Mouse (Mus musculus): Measurements from ENCODE around the gene Zbtb7a.

Zbtb7a gene

DNA sequence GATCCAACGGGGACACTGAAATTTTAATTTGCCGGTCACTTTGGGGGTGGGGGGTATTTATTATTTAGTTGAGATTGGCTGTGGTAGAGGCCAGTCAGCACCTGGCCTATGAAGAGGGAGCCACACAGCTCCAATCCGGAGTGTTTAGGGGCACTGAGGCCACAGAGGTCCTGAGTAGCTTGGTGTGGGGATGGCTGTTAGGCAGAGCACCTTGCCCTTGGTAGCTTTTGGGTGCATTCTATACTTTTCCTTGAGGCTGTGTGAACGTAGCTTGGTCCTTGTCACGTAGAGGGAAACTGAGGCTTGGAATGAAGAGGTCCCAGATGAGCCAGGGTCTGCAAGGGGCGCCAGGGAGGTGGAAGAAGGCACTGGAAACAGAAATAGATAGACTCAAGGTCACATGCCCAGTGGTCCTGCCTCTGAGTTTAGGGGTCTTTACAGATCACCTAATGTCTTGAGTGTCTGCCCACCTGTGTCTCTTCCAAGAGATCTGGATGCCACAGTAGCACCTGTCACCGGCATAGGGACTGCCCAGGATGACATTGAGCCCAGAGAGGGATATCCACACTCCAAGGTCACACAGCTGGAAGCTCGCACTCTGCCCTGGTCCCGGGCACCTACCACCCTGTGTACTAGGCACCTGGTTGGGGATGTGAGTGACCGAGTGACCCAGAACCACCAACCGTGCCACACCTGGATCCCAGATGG is 4.0 kb downstream of the Zbtb7a start:
- no peak for DNase-seq (ENCODE audit: extremely low read depth, low read depth)

DNA sequence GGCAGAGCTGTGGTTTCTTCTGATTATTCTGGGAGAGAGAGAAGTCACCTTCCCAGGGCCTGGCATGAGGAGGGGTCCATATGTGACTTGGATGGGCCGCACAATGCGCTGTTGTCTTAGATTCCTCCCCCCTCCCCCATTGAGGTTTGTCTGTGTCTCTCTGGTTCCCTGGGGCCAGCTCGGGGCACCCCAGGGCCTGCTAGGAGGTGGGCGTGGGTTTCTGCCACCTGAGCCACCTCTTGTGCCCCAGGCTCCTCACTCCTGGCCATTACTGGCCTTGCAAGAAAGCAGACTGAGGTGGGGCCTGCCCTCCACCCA is 4.5 kb downstream of the Zbtb7a start:
- DNase-seq (ENCODE audit: extremely low read depth, low read depth), result no peak

- DNase-seq (ENCODE audit: extremely low read depth, low read depth), result no peak
Measured at GRCm38 (mm10) chr10:81140005-81140404, 5.0 kb downstream of the Zbtb7a start.

GRCm38 (mm10) chr10:81140717-81141454 is 5.9 kb downstream of the Zbtb7a start:
- no peak for DNase-seq (ENCODE audit: extremely low read depth, low read depth)

DNA sequence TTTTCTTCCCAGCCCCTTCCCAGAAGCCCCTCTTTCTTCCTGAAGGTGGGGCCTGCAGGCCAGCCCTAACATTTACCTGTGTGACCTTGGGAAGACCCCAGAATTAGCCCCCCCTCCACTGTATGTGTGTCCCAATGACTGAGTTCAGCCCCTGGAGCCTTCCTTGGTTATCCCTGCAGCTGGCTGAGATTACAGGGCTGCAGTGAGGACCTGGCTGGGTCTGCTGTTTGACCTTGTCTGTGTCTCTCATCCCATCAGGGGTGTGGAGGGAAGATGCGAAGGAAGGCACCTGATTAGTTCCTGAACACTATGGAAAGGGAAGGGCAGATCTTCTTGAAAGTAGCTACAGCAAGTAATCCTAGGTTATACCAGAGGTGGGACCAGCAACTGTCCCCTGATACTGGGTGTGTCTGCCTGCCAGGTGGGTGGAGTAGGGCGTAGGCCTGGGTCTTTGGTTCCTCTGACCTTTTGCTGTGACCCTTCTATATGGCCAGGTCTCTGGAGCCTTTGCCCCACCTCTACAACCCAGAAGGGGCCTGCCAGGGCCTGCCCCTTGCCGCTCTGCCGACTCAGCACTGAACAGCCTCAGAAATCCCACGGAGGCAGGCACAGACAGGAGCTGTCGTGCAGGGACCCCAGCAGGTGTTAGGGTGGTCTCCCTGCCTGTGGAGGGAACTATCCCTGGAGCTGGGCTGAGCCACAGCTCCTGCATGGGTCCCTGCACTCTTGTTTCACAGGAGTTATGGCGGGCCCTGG is 6.6 kb downstream of the Zbtb7a start:
- DNase-seq (ENCODE audit: extremely low read depth, low read depth), result no peak

DNA sequence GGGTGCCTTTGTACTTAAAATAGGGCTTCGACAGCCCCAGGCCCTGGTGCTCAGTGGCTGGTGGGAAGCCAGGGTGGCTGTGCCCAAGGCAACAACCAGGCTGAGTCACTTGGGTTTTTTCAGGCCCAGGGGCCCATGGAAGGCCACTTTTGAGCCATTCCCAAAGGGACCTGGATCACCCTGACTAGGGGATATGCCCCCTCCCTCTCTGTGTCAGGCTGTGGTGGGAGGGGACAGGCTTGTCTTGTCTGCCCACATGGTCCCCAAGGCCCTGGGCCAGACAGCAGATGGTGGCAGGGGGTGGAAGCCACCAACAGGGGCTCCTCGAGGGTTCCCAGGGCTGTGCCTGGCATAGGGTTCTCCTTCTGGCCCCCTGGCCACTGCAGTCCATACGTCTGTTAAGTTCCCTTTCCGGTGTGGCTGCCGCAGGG is 7.5 kb downstream of the Zbtb7a start:
- DNase-seq (ENCODE audit: extremely low read depth, low read depth), result no peak

- no peak for DNase-seq (ENCODE audit: extremely low read depth, low read depth)
Measured at GRCm38 (mm10) chr10:81143157-81143633, 8.2 kb downstream of the Zbtb7a start.

GRCm38 (mm10) chr10:81143845-81144437 is 8.9 kb downstream of the Zbtb7a start:
- no peak for DNase-seq (ENCODE audit: extremely low read depth, low read depth)

DNA sequence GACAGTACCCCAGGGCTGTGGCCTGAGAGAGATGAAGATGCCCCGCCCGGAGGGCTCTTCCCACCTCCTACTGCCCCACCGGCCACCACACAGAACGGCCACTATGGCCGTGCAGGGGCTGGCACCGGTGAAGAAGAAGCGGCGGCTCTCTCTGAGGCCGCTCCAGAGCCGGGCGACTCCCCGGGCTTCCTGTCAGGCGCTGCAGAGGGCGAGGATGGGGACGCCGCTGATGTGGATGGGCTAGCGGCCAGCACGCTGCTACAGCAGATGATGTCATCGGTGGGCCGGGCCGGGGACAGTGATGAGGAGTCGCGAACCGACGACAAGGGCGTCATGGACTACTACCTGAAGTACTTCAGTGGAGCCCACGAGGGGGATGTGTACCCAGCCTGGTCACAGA is 9.6 kb downstream of the Zbtb7a start:
- DNase-seq (ENCODE audit: extremely low read depth, low read depth), result no peak

DNA sequence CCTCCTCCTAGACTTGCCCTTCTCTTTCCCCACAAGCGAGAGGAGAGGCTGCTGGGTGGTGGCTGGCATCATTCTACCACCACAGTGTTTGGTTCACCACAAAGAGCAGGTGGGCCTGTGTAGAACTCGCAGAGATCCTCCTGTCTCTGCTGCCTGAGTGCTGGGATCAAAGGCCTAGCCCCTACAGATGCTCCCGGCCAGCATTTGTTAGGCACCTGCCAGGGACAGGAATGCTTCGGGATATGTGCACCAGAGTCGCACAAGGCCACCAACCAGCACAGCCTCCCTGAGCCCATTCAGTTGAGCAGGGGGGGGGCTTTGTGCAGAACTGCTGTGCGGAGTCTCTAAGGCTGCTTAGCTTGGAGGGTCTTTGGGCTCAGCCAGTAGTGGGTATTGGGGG is 10.3 kb downstream of the Zbtb7a start:
- DNase-seq (ENCODE audit: extremely low read depth, low read depth), result no peak

GRCm38 (mm10) chr10:81145778-81146177 is 10.8 kb downstream of the Zbtb7a start:
- no peak for DNase-seq (ENCODE audit: extremely low read depth, low read depth)

DNA sequence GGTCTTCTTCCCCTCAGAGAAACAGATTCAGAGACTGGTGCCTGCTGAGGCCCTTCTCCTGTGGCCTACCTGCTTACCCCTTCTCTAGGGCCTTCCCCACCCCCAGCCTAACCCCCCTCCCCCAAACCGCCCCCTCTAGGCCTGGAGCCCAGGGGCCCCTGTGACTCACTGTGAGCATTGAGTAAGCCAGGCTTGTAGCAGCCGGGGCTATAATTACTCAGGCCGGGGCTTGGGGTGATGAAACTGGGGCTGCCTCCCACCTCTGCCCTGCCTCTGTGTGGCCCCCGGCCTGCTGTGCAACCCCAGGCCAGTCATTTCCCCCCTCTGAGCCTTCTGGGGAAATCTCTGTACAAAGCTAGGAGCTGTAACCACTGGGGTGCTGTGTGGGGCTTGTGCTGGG is 11.3 kb downstream of the Zbtb7a start:
- no peak for DNase-seq (ENCODE audit: extremely low read depth, low read depth)

DNA sequence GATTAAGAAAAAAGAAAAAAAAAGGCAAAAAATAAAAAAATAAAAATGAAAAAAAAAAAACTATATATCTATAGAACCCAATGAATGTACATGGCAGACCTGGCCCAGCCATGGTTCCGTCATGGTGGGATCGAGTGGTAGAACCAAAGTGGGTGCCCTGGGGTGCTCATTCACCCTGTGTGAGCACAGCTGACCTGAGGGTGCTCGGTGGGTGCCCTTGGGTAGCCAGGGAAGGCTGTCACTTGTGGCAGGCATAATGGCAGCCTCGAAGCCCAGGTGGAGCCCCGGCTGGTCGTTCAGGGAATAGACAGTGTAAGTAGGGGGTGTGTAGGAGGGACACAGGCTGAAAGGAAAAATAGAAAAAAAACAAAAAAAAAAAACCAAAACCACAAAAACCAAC is 16.2 kb downstream of the Zbtb7a start:
- DNase-seq (ENCODE audit: extremely low read depth, low read depth), result no peak

DNA sequence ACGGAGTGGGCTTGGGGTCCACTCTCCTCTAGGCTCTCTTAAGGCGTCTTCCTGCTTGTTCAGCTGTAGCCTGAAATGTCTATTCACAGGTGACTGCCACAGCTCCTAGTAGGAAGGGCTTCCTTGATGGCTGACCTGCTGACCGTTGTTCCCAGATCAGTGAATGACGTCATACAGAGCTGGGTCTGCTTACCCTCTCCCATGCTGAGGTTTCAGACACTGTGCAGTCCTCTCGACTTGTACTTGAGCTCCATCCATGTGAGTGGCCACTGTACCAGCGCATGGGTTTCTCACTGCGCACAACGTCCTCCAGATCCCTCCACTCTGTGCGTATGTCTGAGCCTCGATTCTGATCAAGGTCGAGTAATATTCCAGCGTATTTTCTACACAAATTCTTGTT is 17.6 kb downstream of the Zbtb7a start:
- DNase-seq (ENCODE audit: extremely low read depth, low read depth), result no peak

DNA sequence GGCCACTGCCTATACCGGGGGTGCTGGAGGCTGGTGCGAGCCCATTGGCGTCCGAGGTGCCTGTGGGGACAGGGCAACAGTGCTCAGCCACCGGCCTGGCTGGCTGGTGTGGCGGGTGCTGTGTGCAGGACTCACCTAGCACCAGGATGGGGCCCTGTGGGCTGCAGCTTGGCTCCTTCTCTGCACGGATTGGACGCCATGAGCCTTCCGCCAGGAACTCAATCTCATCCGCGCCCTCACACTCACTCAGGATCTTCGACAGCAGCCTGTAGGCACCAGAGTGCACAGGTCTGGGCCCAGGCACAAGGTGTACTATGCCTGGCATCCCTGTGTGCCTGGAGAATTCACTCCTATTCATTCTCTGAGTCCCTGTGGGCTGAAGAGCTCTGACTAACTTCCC is 19.3 kb downstream of the Zbtb7a start:
- no peak for DNase-seq (ENCODE audit: extremely low read depth, low read depth)

DNA sequence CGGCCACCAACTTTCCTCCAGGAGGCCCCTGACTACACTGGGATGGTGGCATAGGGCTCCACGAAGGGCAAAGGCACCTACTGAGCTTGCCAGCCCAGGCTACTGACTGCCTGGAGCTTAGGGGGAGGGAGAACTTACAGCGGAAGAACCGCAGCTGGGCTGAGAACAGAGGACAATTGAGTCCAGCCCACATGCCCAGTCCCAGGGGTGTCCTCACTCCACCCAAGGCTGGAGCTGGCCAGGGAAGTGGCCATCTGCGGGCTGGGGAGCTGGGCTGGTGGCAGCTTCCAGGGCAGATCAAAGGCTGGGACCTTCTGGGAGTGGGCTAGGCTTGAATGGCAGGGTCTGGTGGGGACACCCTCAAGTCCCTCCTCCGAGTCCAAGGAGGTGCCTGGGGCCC is 19.7 kb downstream of the Zbtb7a start:
- no peak for DNase-seq (ENCODE audit: extremely low read depth, low read depth)

GRCm38 (mm10) chr10:81161602-81162317 is 26.7 kb downstream of the Zbtb7a start:
- DNase-seq (ENCODE audit: extremely low read depth, low read depth), result no peak

GRCm38 (mm10) chr10:81162318-81162652 is 27.3 kb downstream of the Zbtb7a start:
- no peak for DNase-seq (ENCODE audit: extremely low read depth, low read depth)

DNA sequence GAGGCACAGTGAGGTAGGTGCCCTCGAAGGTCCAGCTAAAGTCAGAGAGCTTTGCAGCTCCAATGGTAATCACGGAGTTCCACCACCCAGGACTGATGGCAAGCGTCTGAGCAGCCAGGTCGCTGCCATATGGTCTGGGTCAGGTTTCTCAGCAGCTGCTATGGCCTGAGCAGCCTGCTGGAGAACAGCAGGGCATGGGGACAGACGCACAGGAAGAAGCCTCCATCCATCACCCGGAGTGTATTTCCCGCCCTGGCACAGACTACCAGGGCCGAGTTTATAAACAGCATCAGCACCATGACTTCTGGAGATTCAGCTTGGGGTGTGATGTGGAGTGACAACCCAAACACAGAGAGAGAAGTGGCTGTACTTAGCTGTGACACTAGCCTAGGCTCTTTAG is 30.1 kb downstream of the Zbtb7a start:
- no peak for DNase-seq (ENCODE audit: extremely low read depth, low read depth)

DNA sequence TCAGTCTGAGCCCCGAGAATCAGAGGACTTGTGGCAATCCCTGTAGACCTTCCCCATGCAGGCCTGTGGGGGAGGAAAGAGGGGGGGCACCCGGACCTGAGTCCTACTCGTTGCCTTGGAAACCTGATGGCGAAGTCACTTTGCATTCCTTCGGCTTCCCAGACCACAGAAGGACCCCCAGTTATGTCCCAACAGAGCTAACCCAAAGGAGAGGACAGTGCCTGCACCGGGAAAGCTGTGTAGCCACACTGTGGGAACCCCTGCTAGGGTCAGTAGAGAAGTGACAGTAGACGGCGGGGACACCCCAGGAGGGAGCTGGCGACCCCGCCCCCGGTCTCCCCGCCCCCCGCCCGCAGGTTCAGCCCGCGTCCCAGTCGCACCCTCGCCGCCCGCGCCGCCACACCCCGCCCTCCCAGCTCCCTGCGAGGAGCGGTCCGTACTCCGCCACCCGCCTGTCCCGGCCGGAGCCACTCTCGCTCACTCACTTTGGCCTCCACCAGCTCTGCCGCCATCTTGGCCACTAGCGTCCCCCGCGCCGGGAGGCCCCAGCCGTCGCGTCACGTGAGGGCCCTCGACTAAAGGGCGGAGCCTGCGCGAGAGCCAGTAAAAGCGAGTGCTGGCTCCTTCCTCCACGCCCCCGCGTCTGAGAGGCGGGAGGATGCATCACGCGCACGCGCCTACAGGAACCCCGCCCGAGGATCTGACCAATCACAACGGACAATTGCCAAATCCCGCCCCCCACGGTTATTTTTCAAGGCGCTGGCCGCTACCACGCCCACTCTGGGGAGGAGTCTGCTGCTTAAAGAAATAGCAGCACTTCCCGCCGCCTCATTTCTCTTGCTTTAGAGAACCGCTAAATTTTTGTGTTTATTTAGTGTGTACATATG is 32.4 kb downstream of the Zbtb7a start, which contains the start of gene Pias4:
TSS of gene Pias4 (minus strand) at position 724 of the 887 bp plus-strand sequence.
- DNase-seq (ENCODE audit: extremely low read depth, low read depth), result peak; percentile 92

Data from MEL-GATA-1-ER (cell line).